ENCODE assay signal across 22 mouse cellular contexts in genomic region chr3:126944838-126945237, GRCm38 (mm10).
A peak's percentile ranks its signal among the peaks of the same experiment; 100 is the strongest.
DNase-seq lines count a peak whose midpoint lies in the region; ATAC-seq and TF ChIP-seq lines count a peak whose summit lies in the region.
"Had no signal": no experiment of that assay in that cellular context is flagged by ENCODE, and none has a peak within 500 bp of the region (broad histone marks: within the 10 kb centered on the region; RNA-seq: fewer than 3 reads in every experiment).

No protein-coding gene starts in this region.

- H3K27ac ChIP-seq in heart, embryonic 11.5 days (ENCODE audit: low read depth, low read length), result no peak overlapping the region
- H3K27ac ChIP-seq: embryonic facial prominence, embryonic 15.5 days; forebrain, embryonic 10.5 days; heart, adult 2 months; macrophage; neural tube, embryonic 15.5 days had no signal

- H3K4me2 ChIP-seq in heart, embryonic 11.5 days, result no peak overlapping the region
- H3K4me2 ChIP-seq: embryonic facial prominence, embryonic 15.5 days; neural tube, embryonic 15.5 days had no signal

- no peaks in the 10 kb centered on the region for H3K4me1 ChIP-seq in heart, embryonic 11.5 days (ENCODE audit: control insufficient read depth, insufficient read depth, low read length)
- no peaks in the 10 kb centered on the region for H3K4me1 ChIP-seq in lung, adult 2 months (ENCODE audit: control insufficient read depth, insufficient read depth, low read length)
- H3K4me1 ChIP-seq: embryonic facial prominence, embryonic 15.5 days; neural tube, embryonic 15.5 days had no signal

- no peaks in the 10 kb centered on the region for H3K27me3 ChIP-seq in heart, embryonic 11.5 days (ENCODE audit: control insufficient read depth, insufficient read depth, low read length)
- H3K27me3 ChIP-seq: embryonic facial prominence, embryonic 15.5 days; neural tube, embryonic 15.5 days had no signal

- intact Hi-C loops in heart, postnatal 10 days (cut with DNase I), result no loop called here

- H3K9me3 ChIP-seq in heart, embryonic 11.5 days (replicated peaks; ENCODE audit: control insufficient read depth, low read length), result no peaks in the 10 kb centered on the region
- H3K9me3 ChIP-seq: embryonic facial prominence, embryonic 15.5 days; forebrain, embryonic 10.5 days; neural tube, embryonic 15.5 days had no signal

- TF ChIP-seq CTCF in lung, adult 2 months (IDR thresholded peaks at IDR 0.05; ENCODE audit: insufficient read depth, low read length), result no peak

- DNase-seq in heart, adult 11 months, result peak; percentile 96
- DNase-seq in lung, postnatal 10 days, result peak; percentile 11
- no peak for DNase-seq in lung, adult 2 months
- peak; percentile 25 to 44 for DNase-seq in heart, postnatal 10 days
- DNase-seq in cerebellum, postnatal 4 days (ENCODE audit: low spot score in 2 of 2), result no peak
- DNase-seq in cerebellum, postnatal 14 days, result no peak
- DNase-seq: adrenal gland, postnatal 10 days; cerebellum, adult 18-20 months; kidney, adult 8-10 months; kidney, postnatal 4 days; liver, postnatal 0 days; midbrain, embryonic 14.5 days; thymus, adult 2 months had no signal

- H3K9ac ChIP-seq in heart, embryonic 11.5 days (ENCODE audit: low read depth, low read length), result no peak overlapping the region
- H3K9ac ChIP-seq: embryonic facial prominence, embryonic 15.5 days; liver, postnatal 0 days; neural tube, embryonic 15.5 days had no signal

- H3K36me3 ChIP-seq in heart, embryonic 11.5 days (ENCODE audit: control insufficient read depth, insufficient read depth, low read length), result no peaks in the 10 kb centered on the region

- TF ChIP-seq POLR2A in lung, adult 2 months (IDR thresholded peaks at IDR 0.05; ENCODE audit: borderline replicate concordance, extremely low read depth, low read depth, low read length), result no peak

- ATAC-seq in heart, embryonic 11.5 days (replicated peaks; ENCODE audit: insufficient number of reproducible peaks, low FRiP score, low TSS enrichment), result no peak
- ATAC-seq: CD4-positive, CD25-positive, alpha-beta regulatory T cell, adult 4 months; inflammation-experienced regulatory T-cells, adult 6 months; liver, postnatal 0 days had no signal

- H3K4me3 ChIP-seq in heart, embryonic 11.5 days (ENCODE audit: low read depth, low read length), result no peak overlapping the region
- H3K4me3 ChIP-seq in lung, adult 2 months (replicated peaks; ENCODE audit: extremely low read depth, low read depth, low read length), result no peak overlapping the region
- H3K4me3 ChIP-seq: embryonic facial prominence, embryonic 15.5 days; forebrain, embryonic 10.5 days; heart, adult 2 months; myocyte; neural tube, embryonic 15.5 days had no signal

- WGBS in heart, embryonic 11.5 days (ENCODE audit: insufficient replicate concordance), result 44% methylated on average over 4 of the region's 4 CpGs
- 50% methylated on average over 4 of the region's 4 CpGs for WGBS in lung, adult 2 months

Comparison
In these comparisons a context has a peak if more than half of its experiments do, and no peak if none do; other contexts are left out.
1. DNase-seq: peak in heart, adult 11 months (single experiment), lung, postnatal 10 days (single experiment) and heart, postnatal 10 days (2 of 2); none in lung, adult 2 months (single experiment), cerebellum, postnatal 4 days (0 of 2) and cerebellum, postnatal 14 days (0 of 2).